Mouse (Mus musculus) heart, adult 8-10 months (tissue): ENCODE results near the gene Olfr307. TPM values are rescaled to one million over a fixed set of nuclear protein-coding genes. Genes with fewer than 3 reads are reported as not detected.
"Not testable (repeated sequence)": the region's sequence is repeated elsewhere in the genome, so short reads cannot be mapped to it uniquely, and the experiment has no call there.

ENCODE experiments used
- DNase-seq: peaks from one replicate; pipeline ENCODE4 v3.0.0; 2022; ENCODE audit warnings: low spot score
- microRNA-seq: library from miRNA; unstranded; fragments of <30 nt; microRNA quantifications from one replicate; pipeline ENCODE4 v1.2.0, GENCODE M21; 2022
- total RNA-seq, 4 experiments: library from RNA; stranded (reverse); gene quantifications; 2 replicates each; pipeline ENCODE4 v1.2.4; 2022

Olfr307 gene
- not detected for total RNA-seq

DNA sequence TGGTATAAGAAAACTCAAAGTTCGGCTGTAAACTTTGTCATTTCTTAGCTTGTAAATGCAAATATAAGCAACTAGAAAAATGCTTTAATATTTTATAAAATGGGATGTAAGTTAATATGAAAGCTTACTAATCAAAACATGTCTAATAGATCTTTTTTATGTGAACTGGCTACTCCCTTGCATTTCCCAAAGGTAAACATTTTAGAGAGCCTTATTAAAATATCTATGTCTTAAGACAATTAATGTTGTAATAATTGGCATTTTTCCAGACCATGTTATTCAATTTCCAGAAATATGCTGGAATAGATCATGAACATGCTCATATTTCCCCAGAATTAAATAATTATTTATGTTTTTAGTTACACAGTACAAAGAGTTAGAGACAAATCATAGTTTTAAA lies at the start of gene Olfr307:
Olfr307 (minus strand) TSS at position 101 of the 400 bp plus-strand sequence.
- no peak for DNase-seq

DNA sequence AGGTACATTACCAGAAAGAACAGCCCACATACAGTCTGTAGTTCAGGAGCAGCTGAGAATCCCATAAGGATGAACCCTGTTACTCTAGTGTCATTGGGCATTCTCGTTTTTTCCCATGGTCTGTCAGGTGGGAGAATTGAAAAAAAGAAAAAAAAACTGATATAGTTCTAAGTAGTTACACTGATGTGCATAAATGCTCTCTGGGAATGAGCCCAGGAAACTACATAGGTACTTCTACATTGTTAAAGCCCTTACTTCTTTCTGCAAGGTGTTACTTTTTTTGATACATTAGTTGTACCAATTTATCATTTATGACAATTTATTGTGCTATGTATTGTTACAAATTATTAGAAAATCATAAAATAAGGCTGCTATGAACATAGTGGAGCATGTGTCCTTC lies 49.2 kb upstream of the Olfr307 start, which contains the start of gene Olfr304:
Olfr304 (minus strand) TSS at position 101 of the 400 bp plus-strand sequence.
- DNase-seq: no peak

DNA sequence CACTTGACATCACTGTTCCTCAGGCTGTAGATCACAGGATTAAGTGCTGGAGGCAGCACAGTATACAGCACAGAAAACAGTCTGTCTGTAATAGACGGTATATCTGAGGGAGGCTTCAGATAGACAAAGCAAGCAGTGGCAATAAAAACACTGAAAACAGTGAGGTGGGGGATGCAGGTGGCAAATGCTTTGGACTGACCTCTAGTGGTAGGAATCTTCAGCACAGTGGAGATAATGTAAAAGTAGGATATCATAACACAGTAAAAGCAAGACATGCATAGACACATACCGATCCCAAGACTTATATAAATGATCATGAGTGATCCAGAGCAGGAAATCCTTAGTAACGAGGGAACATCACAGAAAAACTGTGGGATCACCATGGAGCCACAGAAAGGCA lies 48.4 kb upstream of the Olfr307 start:
- DNase-seq: no peak

GRCm38 (mm10) chr7:86366828-86367227 lies 29.4 kb upstream of the Olfr307 start, which contains the start of gene Olfr305:
Gene Olfr305 (minus strand): TSS chr7:86366928.
- no peak for DNase-seq

- DNase-seq: not testable (repeated sequence)
Observed at GRCm38 (mm10) chr7:86346296-86346695, 8.9 kb upstream of the Olfr307 start.

DNA sequence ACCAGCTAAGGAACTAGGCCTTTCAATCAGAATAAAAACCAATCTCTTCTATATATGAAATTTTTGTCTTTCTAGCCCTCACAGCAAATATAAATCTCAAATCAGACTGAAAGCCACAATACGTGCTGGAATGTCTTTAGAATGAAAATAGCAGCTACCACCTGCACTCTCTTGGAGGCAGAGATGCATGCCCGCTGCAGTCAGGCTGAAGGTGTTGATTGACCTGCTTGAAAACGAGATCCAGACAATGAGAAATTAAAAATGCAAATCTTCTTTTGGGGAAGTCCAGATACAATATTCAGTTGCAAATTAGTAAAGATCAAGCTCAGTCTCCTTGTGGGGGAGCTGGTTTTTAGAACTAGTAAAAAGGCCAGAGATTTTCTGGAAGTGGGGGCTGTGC lies 6.9 kb upstream of the Olfr307 start:
- no peak for DNase-seq

- no peak for DNase-seq
Observed at GRCm38 (mm10) chr7:86342881-86343565, 5.6 kb upstream of the Olfr307 start.

DNA sequence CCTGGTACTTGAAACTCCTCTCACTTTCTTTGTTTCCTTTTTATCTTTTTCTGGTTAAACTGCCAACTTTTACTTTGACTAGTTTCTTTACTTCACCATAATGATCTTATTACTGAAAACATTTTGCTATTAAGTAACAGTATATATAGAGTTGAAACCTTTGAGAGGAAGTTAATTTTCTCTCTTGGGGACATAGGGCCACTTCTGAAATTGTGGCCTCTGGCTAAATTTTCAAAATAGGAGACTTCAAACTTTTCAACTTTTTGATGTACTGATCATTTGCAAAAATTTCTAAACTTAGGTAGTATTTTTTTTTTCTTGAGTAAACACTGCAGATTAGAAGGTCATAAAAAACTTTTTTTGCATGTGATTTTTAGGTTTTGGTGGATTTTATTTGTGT lies 11.9 kb downstream of the Olfr307 start, which contains the start of gene Olfr308:
Olfr308 (minus strand) TSS at position 101 of the 400 bp plus-strand sequence.
- no peak for DNase-seq

GRCm38 (mm10) chr7:86321323-86321722 lies 16.1 kb downstream of the Olfr307 start:
- DNase-seq: no peak

DNA sequence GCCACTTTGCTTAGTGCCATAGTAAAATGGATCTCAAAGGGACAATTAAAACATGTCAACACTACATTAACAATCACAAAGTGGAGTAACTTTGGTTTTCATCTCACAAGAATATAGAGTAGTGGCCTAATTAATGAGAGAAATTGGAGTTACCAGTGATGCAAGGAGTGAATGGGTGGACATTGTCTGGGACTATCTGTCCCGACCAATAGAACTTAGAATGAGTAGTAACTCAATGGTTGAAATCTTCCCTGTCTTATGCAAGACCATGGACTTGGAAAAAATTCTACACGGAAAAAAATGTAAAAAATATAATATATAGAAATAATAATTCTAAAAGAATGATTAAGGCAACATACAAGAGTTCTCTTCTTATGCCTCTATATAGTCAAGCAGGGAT lies 23.8 kb downstream of the Olfr307 start, which contains the start of gene Olfr309:
Olfr309 (minus strand) TSS at position 101 of the 400 bp plus-strand sequence.
- DNase-seq: no peak

Small RNA genes within 50 kb of the gene (microRNA-seq; reads per million reads assigned to microRNA genes)
- not detected for gene Gm23192

Other genes starting within 250 kb of the Olfr307 start
- not detected for gene Vmn2r75, start 165.8 kb downstream of the Olfr307 start, total RNA-seq
- gene Vmn2r76, start 91.3 kb downstream of the Olfr307 start, total RNA-seq: not detected
- not detected for gene Olfr310, start 60.4 kb downstream of the Olfr307 start, total RNA-seq
- gene Olfr309, start 23.9 kb downstream of the Olfr307 start, total RNA-seq: not detected
- gene Olfr308, start 12.0 kb downstream of the Olfr307 start, total RNA-seq: not detected
- not detected for gene Olfr305, start 29.3 kb upstream of the Olfr307 start, total RNA-seq
- gene Olfr304, start 49.1 kb upstream of the Olfr307 start, total RNA-seq: not detected
- gene Olfr303, start 60.2 kb upstream of the Olfr307 start, total RNA-seq: not detected
- gene Olfr301, start 66.3 kb upstream of the Olfr307 start, total RNA-seq: not detected
- not detected for gene Olfr299, start 122.3 kb upstream of the Olfr307 start, total RNA-seq
- gene Olfr298, start 154.9 kb upstream of the Olfr307 start, total RNA-seq: not detected
- gene Olfr297, start 182.4 kb upstream of the Olfr307 start, total RNA-seq: not detected
- not detected for gene Olfr295, start 246.3 kb upstream of the Olfr307 start, total RNA-seq